Mouse (Mus musculus) heart, adult 2 months (tissue): ENCODE measurements around the gene Nr1h5. TPM values are rescaled to one million over a fixed set of nuclear protein-coding genes. Genes with fewer than 3 reads are reported as not detected.

ENCODE experiments used
- DNase-seq, 2 experiments: peaks; one replicate each; pipeline ENCODE4 v3.0.0; 2021
- H3K27ac ChIP-seq: fragments of 200-600 bp; 2 replicates; pipeline ENCODE4 v1.8.1; 2022
- H3K27me3 ChIP-seq: fragments of 200-500 bp; 2 replicates; pipeline ENCODE4 v1.6.1; 2012; ENCODE audit warnings: mild to moderate bottlenecking, low read length, inconsistent platforms, mixed read lengths; ENCODE audit not compliant: control insufficient read depth, insufficient read depth
- H3K36me3 ChIP-seq: fragments of 200-500 bp; 2 replicates; pipeline ENCODE4 v1.6.1; 2012; ENCODE audit warnings: low read length, inconsistent platforms; ENCODE audit not compliant: control insufficient read depth, insufficient read depth
- H3K4me1 ChIP-seq: fragments of 200-500 bp; 2 replicates; pipeline ENCODE4 v1.6.1; 2011; ENCODE audit warnings: low read length; ENCODE audit not compliant: control insufficient read depth, insufficient read depth
- H3K4me3 ChIP-seq: fragments of 200-600 bp; 2 replicates; pipeline ENCODE4 v1.8.1; 2022
- H3K79me2 ChIP-seq: fragments of 200-500 bp; replicated peaks from 2 replicates; pipeline ENCODE4 v1.6.1; 2012; ENCODE audit warnings: mild to moderate bottlenecking, inconsistent platforms, low read length, moderate library complexity, mixed read lengths; ENCODE audit not compliant: control insufficient read depth, insufficient read depth
- H3K9ac ChIP-seq: fragments of 200-500 bp; 2 replicates; pipeline ENCODE4 v1.6.1; 2012; ENCODE audit warnings: low read depth, mild to moderate bottlenecking, control low read depth, inconsistent platforms, low read length, mixed read lengths
- CTCF ChIP-seq: fragments of 200-600 bp; IDR thresholded peaks from 2 replicates; pipeline ENCODE4 v1.8.1; 2022; ENCODE audit warnings: antibody characterized with exemption, mild to moderate bottlenecking, moderate library complexity
- EP300 ChIP-seq: fragments of 200-500 bp; IDR thresholded peaks from 2 replicates; pipeline ENCODE4 v1.6.1; 2011; ENCODE audit warnings: low read depth, low read length, control low read depth; ENCODE audit not compliant: insufficient read depth
- POLR2A ChIP-seq: fragments of 200-500 bp; IDR thresholded peaks from 2 replicates; pipeline ENCODE4 v1.6.1; 2011; ENCODE audit warnings: mild to moderate bottlenecking, low read depth, low read length, control low read depth; ENCODE audit not compliant: insufficient read depth
- WGBS: fragments of 180-500 bp; shearing (Covaris S2); methylation state at CpG from one replicate; pipeline ENCODE4 v1.1.7; 2018; 5-methylcytosine and 5-hydroxymethylcytosine counted together
- intact Hi-C: fragments of 180-260 bp; cut with DNase I; formaldehyde crosslinking; loops from one replicate; pipeline ENCODE4 v1.15.1; 2025
- polyA plus RNA-seq: library from polyadenylated mRNA; depleted of rRNA; stranded (reverse); fragments of >200 nt; gene quantifications from 2 replicates; pipeline ENCODE4 v1.2.3, GENCODE M21; 2012
- total RNA-seq, 2 experiments: library from RNA; stranded (reverse); gene quantifications; 2 replicates each; pipeline ENCODE4 v1.2.3; 2021

Nr1h5 gene
- total and polyA plus RNA-seq, 3 experiments, result not detected

DNA sequence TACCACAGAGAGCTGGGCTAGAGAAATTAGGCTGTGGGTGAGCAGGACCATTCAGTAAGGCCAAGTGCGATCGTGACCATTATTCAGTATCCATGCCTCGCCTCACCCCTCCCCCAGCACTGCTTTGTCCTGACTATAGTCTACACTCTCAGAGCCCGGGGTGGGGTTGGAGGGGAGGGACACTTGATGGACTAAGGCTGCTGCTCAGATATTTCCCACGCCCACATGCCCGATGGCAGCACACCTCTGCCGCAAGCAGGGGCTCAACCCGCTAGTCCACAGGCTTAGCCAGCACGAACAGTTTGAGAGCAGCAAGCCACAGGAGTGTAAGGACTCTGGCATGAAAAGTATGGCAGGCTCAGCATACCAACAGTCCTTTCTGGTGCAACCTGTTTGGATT is 6.1 kb upstream of the Nr1h5 start:
- Histone ChIP-seq H3K79me2 (no peaks in the 10 kb centered on the region), H3K4me3 (no peak overlapping the region), H3K4me1 (no peaks in the 10 kb centered on the region), H3K36me3 (no peaks in the 10 kb centered on the region), H3K27ac (no peak overlapping the region), H3K27me3 (no peaks in the 10 kb centered on the region), H3K9ac (no peak overlapping the region)
- no peak for DNase-seq
- intact Hi-C loops, result no loop called here
- TF ChIP-seq CTCF, result no peak
- no peak for TF ChIP-seq EP300
- no peak for TF ChIP-seq POLR2A
- WGBS, result 82% methylated on average over 9 of the region's 9 CpGs

DNA sequence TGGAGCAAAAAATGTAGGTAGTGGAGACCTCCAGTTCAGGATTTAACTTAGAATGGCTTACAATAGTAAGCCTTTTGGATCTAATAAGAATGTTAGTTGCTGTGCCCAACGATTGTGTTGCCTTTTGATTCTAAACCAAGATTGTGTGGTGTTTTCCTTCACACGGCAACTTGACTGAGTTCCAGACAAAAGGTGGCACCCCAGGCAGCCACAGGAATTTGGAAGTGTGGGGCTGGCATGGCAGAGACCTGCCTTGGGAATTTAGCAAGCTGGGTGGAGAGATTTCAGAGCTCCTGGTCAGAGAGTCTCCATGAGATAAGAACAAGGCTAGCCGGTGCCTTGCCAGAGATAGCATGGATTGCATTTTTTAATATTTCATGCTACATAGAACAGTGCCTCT is 8.3 kb downstream of the Nr1h5 start:
- Histone ChIP-seq H3K27me3 (no peaks in the 10 kb centered on the region), H3K4me3 (no peak overlapping the region), H3K4me1 (no peaks in the 10 kb centered on the region), H3K27ac (no peak overlapping the region), H3K79me2 (no peaks in the 10 kb centered on the region), H3K9ac (no peak overlapping the region), H3K36me3 (no peaks in the 10 kb centered on the region)
- TF ChIP-seq CTCF (no peak), POLR2A (no peak), EP300 (no peak)
- intact Hi-C loops, result loop anchor here (5.0 kb wide), 1 partner anchor 217 kb away; the partner anchor contains the start of gene Bcas2
- DNase-seq, result no peak
- 30% methylated on average over 3 of the region's 3 CpGs for WGBS

DNA sequence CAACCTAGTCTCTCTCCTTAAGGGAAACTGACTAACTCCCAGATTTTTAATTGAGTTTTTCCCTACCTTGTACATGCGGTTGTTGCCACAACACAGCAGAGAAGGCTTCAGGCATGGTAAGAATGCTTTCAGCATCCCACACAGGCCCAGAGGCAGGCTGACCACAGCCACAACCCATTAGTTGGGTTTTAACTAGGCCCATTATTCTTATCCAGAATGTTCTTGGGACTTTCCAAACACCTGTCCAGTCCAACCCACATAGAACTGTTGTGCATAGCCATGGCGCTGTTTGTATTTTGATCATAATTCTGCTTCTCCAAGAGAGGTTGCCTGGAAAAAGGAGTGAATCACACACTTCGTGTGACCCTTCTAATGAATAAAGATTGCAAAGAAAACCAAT is 8.8 kb downstream of the Nr1h5 start:
- Histone ChIP-seq H3K4me1 (no peaks in the 10 kb centered on the region), H3K4me3 (no peak overlapping the region), H3K27me3 (no peaks in the 10 kb centered on the region), H3K9ac (no peak overlapping the region), H3K27ac (no peak overlapping the region), H3K36me3 (no peaks in the 10 kb centered on the region), H3K79me2 (no peaks in the 10 kb centered on the region)
- TF ChIP-seq EP300, result no peak
- no peak for TF ChIP-seq CTCF
- no peak for TF ChIP-seq POLR2A
- WGBS, result 85% methylated on average over 3 of the region's 3 CpGs
- no peak for DNase-seq
- intact Hi-C loops, result loop anchor here (5.0 kb wide), 1 partner anchor 217 kb away; the partner anchor contains the start of gene Bcas2

DNA sequence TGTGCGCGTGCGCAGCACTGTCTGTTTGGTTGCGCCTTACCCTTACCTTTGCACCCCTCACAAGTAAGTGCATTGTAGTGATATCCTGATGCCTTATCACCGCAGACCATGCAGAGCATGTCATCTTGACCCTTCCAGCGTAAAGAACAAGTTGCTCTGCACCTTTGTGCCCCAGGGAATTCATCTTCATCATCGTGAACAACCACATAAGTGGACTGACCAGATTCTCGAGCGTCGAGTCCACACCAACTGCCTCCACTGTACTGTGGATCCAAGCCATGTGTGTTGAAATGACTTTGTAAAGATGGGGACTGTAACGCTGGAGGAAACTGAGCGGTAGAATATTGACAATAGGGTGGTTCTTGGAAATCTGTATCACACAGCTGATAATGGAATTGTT is 9.5 kb downstream of the Nr1h5 start:
- H3K4me1 ChIP-seq, result no peaks in the 10 kb centered on the region
- intact Hi-C loops, result no loop called here
- WGBS, result 91% methylated on average over 12 of the region's 12 CpGs
- TF ChIP-seq POLR2A, result no peak
- TF ChIP-seq CTCF, result no peak
- no peak for TF ChIP-seq EP300
- H3K79me2 ChIP-seq, result no peaks in the 10 kb centered on the region
- no peak for DNase-seq
- H3K27me3 ChIP-seq, result no peaks in the 10 kb centered on the region
- H3K9ac ChIP-seq, result no peak overlapping the region
- no peak overlapping the region for H3K27ac ChIP-seq
- H3K36me3 ChIP-seq, result no peaks in the 10 kb centered on the region
- no peak overlapping the region for H3K4me3 ChIP-seq

DNA sequence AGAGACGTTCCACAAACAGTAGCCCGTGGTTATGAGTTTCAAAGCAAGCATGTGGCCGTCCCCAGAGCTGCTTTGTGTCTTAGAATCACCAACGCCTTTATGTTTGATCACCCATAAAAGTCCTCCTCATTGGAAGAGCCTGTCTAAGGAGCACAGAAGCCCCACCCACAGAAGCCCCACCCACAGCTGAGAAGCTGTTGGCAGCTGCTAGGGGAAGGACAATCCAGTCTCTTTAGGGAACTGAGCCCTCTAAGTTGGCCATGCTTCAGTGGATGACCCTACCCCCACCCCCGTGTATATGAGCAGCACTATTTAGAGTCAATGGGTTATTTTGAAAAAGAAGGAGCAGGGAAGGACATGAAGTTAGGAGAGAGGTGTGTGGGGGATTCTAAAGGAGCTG is 17.1 kb downstream of the Nr1h5 start:
- no peaks in the 10 kb centered on the region for H3K27me3 ChIP-seq
- no peak for DNase-seq
- no peak overlapping the region for H3K9ac ChIP-seq
- H3K36me3 ChIP-seq, result no peaks in the 10 kb centered on the region
- H3K27ac ChIP-seq, result no peak overlapping the region
- no peaks in the 10 kb centered on the region for H3K4me1 ChIP-seq
- WGBS, result 75% methylated on average over 5 of the region's 5 CpGs
- H3K4me3 ChIP-seq, result no peak overlapping the region
- H3K79me2 ChIP-seq, result no peaks in the 10 kb centered on the region
- intact Hi-C loops, result no loop called here
- TF ChIP-seq POLR2A (no peak), EP300 (no peak), CTCF (no peak)

DNA sequence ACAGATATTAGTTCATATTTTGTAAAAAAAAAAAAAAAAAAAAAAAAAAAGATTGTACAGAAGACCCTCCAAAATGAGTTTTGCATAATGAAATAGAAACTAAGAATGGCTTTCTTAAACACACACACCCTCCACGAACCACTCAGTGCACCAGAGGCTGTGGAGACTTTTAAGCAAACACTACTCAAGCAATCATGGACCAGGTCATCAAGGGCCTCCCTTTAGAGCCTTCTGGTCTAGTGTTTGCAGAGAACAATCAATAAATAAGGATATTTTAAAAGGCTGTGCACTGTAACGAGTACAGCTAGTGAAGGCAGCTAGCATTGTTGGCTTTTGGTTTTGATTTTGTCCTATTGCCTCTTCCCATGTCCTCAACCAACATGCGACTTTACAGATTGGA is 17.6 kb downstream of the Nr1h5 start:
- 80% methylated on average over 3 of the region's 3 CpGs for WGBS
- DNase-seq, result no peak
- intact Hi-C loops, result no loop called here
- Histone ChIP-seq H3K4me1 (no peaks in the 10 kb centered on the region), H3K36me3 (no peaks in the 10 kb centered on the region), H3K79me2 (no peaks in the 10 kb centered on the region), H3K9ac (no peak overlapping the region), H3K27ac (no peak overlapping the region), H3K27me3 (no peaks in the 10 kb centered on the region), H3K4me3 (no peak overlapping the region)
- TF ChIP-seq EP300 (no peak), CTCF (no peak), POLR2A (no peak)
